8 mouse cellular contexts compared by ENCODE assay signal in genomic region chr7:109518838-109519696, GRCm38 (mm10). TPM values are rescaled to one million over a fixed set of nuclear protein-coding genes. Genes with fewer than 3 reads are reported as not detected.
DNase-seq lines count a peak whose midpoint lies in the region; ATAC-seq lines count a peak whose summit lies in the region.

Gene Rpl27a (plus strand): TSS chr7:109519147.

- H3K9me3 ChIP-seq in hindbrain, embryonic 12.5 days (replicated peaks): no peaks in the 10 kb centered on the region

- H3K4me3 ChIP-seq in hindbrain, embryonic 12.5 days: peak within 1 kb of the TSS; percentile 85

- peaks cover 21% of the 10 kb centered on the region for H3K4me1 ChIP-seq in hindbrain, embryonic 12.5 days

- H3K27me3 ChIP-seq in hindbrain, embryonic 12.5 days: no peaks in the 10 kb centered on the region

- peak within 1 kb of the TSS; percentile 97 for H3K27ac ChIP-seq in hindbrain, embryonic 12.5 days

- peak within 1 kb of the TSS; percentile 96 for H3K9ac ChIP-seq in hindbrain, embryonic 12.5 days

- H3K4me2 ChIP-seq in hindbrain, embryonic 12.5 days (replicated peaks): peak within 1 kb of the TSS; percentile 92

- peak; percentile 95 for ATAC-seq in hindbrain, embryonic 12.5 days (ENCODE audit: low FRiP score)

- WGBS in hindbrain, embryonic 12.5 days: under 1% methylated on average over 71 of the region's 72 CpGs

- H3K36me3 ChIP-seq in hindbrain, embryonic 12.5 days: peaks cover 33% of the 10 kb centered on the region

- DNase-seq in NIH3T3 (ENCODE audit: low read depth): peak; percentile 98
- peak; percentile 100 for DNase-seq in cerebellum, postnatal 10 days
- peak; percentile 98 for DNase-seq in frontal cortex, postnatal 10 days (ENCODE audit: low spot score in 2 of 2)
- DNase-seq in layer of hippocampus, postnatal 14 days (ENCODE audit: low spot score in 2 of 2): peak; percentile 97 to 98
- peak; percentile 100 for DNase-seq in lung, postnatal 14 days
- peak; percentile 95 for DNase-seq in retina, adult 2 months (ENCODE audit: low read depth, low spot score)
- DNase-seq in thymus, postnatal 36 days: peak; percentile 98 to 99

RNA-seq across cellular contexts. Expression of gene Rpl27a, which starts in this region (rescaled TPM):
- 86.2 and 98.4 TPM in 2 replicates for polyA plus RNA-seq in hindbrain, embryonic 12.5 days (2016; fragmentation: Nextera tagmentation; extraction: Ambion mirVana)
- total RNA-seq in layer of hippocampus, postnatal 14 days (2021): 100 to 1,000 TPM; 121 to 135 TPM

Comparison
In these comparisons a context has a peak if more than half of its experiments do, and no peak if none do; other contexts are left out.
1. Peak in every context shown above with its lines: DNase-seq, ATAC-seq, H3K4me3 ChIP-seq and H3K27ac ChIP-seq.